Mouse (Mus musculus) MEL (cell line): ENCODE data around the gene Chd2. TPM values are rescaled to one million over a fixed set of nuclear protein-coding genes. Genes with fewer than 3 reads are reported as not detected.

Source experiments
- DNase-seq: peaks from one replicate; pipeline ENCODE4 v3.0.0; 2011; ENCODE audit warnings: low read depth, low spot score
- H3K27ac ChIP-seq: 2 replicates; pipeline ENCODE4 v1.5.1; 2012; ENCODE audit warnings: low read depth, mild to moderate bottlenecking, control low read depth, low read length, moderate library complexity; ENCODE audit not compliant: control insufficient read depth
- H3K27me3 ChIP-seq, 2 experiments: fragments of 150-350 bp in 1 of 2; sonication (generic) in 1 of 2; 2 replicates each; pipeline ENCODE4 v1.6.1; 2012; ENCODE audit warnings: low read length in 2 of 2, mild to moderate bottlenecking in 2 of 2, improper control_type of control experiment in 1 of 2, moderate library complexity in 1 of 2; ENCODE audit not compliant: insufficient read depth in 2 of 2, control insufficient read depth in 1 of 2
- H3K36me3 ChIP-seq, 2 experiments: 2 replicates each; pipeline ENCODE4 v1.6.1; 2012 to 2014; ENCODE audit warnings: low read length in 2 of 2, improper control_type of control experiment in 1 of 2, inconsistent platforms in 1 of 2, mild to moderate bottlenecking in 1 of 2; ENCODE audit not compliant: insufficient read depth in 2 of 2, control insufficient read depth in 1 of 2
- H3K4me1 ChIP-seq, 2 experiments: fragments of 150-350 bp in 1 of 2; sonication (generic) in 1 of 2; 2 replicates each; pipeline ENCODE4 v1.6.1; 2012; ENCODE audit warnings: low read length in 2 of 2, improper control_type of control experiment in 1 of 2, mild to moderate bottlenecking in 1 of 2; ENCODE audit not compliant: insufficient read depth in 2 of 2, control insufficient read depth in 1 of 2
- H3K4me3 ChIP-seq, 2 experiments: fragments of 150-350 bp in 1 of 2; sonication (generic) in 1 of 2; 2 replicates each; pipeline ENCODE4 v1.5.1; 2012; ENCODE audit warnings: low read depth in 2 of 2, low read length in 2 of 2, mild to moderate bottlenecking in 2 of 2, moderate library complexity in 2 of 2, control low read depth in 1 of 2, improper control_type of control experiment in 1 of 2; ENCODE audit not compliant: control insufficient read depth in 1 of 2, insufficient read depth in 1 of 2
- H3K79me2 ChIP-seq: 2 replicates; pipeline ENCODE4 v1.6.1; 2012; ENCODE audit warnings: mild to moderate bottlenecking, low read length, moderate library complexity; ENCODE audit not compliant: control insufficient read depth, poor library complexity, insufficient read depth
- H3K9ac ChIP-seq: 2 replicates; pipeline ENCODE4 v1.6.1; 2012; ENCODE audit warnings: low read depth, mild to moderate bottlenecking, control low read depth, low read length, moderate library complexity; ENCODE audit not compliant: control insufficient read depth, poor library complexity, severe bottlenecking
- H3K9me3 ChIP-seq: fragments of 150-350 bp; sonication (generic); replicated peaks from 2 replicates; pipeline ENCODE4 v1.6.1; 2012; ENCODE audit warnings: mild to moderate bottlenecking, low read length, improper control_type of control experiment, moderate library complexity; ENCODE audit not compliant: insufficient read depth
- BHLHE40 ChIP-seq: IDR thresholded peaks from 2 replicates; pipeline ENCODE4 v1.6.1; 2012; ENCODE audit warnings: low read depth, mild to moderate bottlenecking, inconsistent platforms, low read length, improper control_type of control experiment, borderline replicate concordance
- E2F4 ChIP-seq: IDR thresholded peaks from 2 replicates; pipeline ENCODE4 v1.6.1; 2011; ENCODE audit warnings: low read depth, low read length, improper control_type of control experiment, borderline replicate concordance
- EP300 ChIP-seq, 2 experiments: IDR thresholded peaks; 2 replicates each; pipeline ENCODE4 v1.6.1; 2011; ENCODE audit warnings: improper control_type of control experiment in 2 of 2, low read length in 2 of 2, low read depth in 1 of 2, mild to moderate bottlenecking in 1 of 2
- ETS1 ChIP-seq: IDR thresholded peaks from 2 replicates; pipeline ENCODE4 v1.6.1; 2012; ENCODE audit warnings: low read depth, mild to moderate bottlenecking, inconsistent platforms, low read length, improper control_type of control experiment, moderate library complexity
- GABPA ChIP-seq: IDR thresholded peaks from 2 replicates; pipeline ENCODE4 v1.6.1; 2012; ENCODE audit warnings: low read depth, mild to moderate bottlenecking, inconsistent platforms, low read length, improper control_type of control experiment, moderate library complexity
- KAT2A ChIP-seq: conservative IDR thresholded peaks from 2 replicates; pipeline ENCODE4 v1.6.1; 2012; ENCODE audit warnings: low read depth, low read length, improper control_type of control experiment, inconsistent platforms
- MEF2A ChIP-seq: IDR thresholded peaks from 2 replicates; pipeline ENCODE4 v1.6.1; 2014; ENCODE audit warnings: low read depth, mild to moderate bottlenecking, inconsistent platforms, low read length, improper control_type of control experiment; ENCODE audit not compliant: poor library complexity, insufficient replicate concordance, severe bottlenecking; ENCODE audit errors: extremely low read depth
- MYB ChIP-seq: IDR thresholded peaks from 2 replicates; pipeline ENCODE4 v1.6.1; 2011; ENCODE audit warnings: mild to moderate bottlenecking, low read depth, low read length, improper control_type of control experiment
- POLR2AphosphoS2 ChIP-seq: IDR thresholded peaks from 2 replicates; pipeline ENCODE4 v1.6.1; 2011; ENCODE audit warnings: low read length, improper control_type of control experiment
- RCOR1 ChIP-seq: IDR thresholded peaks from 2 replicates; pipeline ENCODE4 v1.6.1; 2012; ENCODE audit warnings: low read depth, mild to moderate bottlenecking, inconsistent platforms, low read length, improper control_type of control experiment
- SIN3A ChIP-seq: IDR thresholded peaks from 2 replicates; pipeline ENCODE4 v1.6.1; 2012; ENCODE audit warnings: low read length, improper control_type of control experiment, inconsistent platforms
- TBP ChIP-seq: IDR thresholded peaks from 2 replicates; pipeline ENCODE4 v1.8.0; 2011; ENCODE audit warnings: low read depth, low read length, improper control_type of control experiment
- TCF12 ChIP-seq: IDR thresholded peaks from 2 replicates; pipeline ENCODE4 v1.6.1; 2014; ENCODE audit warnings: low read depth, mild to moderate bottlenecking, inconsistent platforms, low read length, improper control_type of control experiment, moderate library complexity
- UBTF ChIP-seq: IDR thresholded peaks from 2 replicates; pipeline ENCODE4 v1.6.1; 2012; ENCODE audit warnings: low read depth, mild to moderate bottlenecking, inconsistent platforms, low read length, improper control_type of control experiment, moderate library complexity, borderline replicate concordance; ENCODE audit not compliant: insufficient read depth
- USF1 ChIP-seq: IDR thresholded peaks from 2 replicates; pipeline ENCODE4 v1.6.1; 2014; ENCODE audit warnings: low read depth, mild to moderate bottlenecking, inconsistent platforms, low read length, improper control_type of control experiment, moderate library complexity
- USF2 ChIP-seq, 2 experiments: IDR thresholded peaks; 2 replicates each; pipeline ENCODE4 v1.6.1; 2011 to 2012; ENCODE audit warnings: improper control_type of control experiment in 2 of 2, low read length in 2 of 2, borderline replicate concordance in 1 of 2, inconsistent platforms in 1 of 2, low read depth in 1 of 2, mild to moderate bottlenecking in 1 of 2; ENCODE audit not compliant: insufficient read depth in 1 of 2
- ZC3H11A ChIP-seq: IDR thresholded peaks from 2 replicates; pipeline ENCODE4 v1.6.1; 2012; ENCODE audit warnings: low read depth, mild to moderate bottlenecking, inconsistent platforms, low read length, improper control_type of control experiment
- ZKSCAN1 ChIP-seq: IDR thresholded peaks from 2 replicates; pipeline ENCODE4 v1.6.1; 2012; ENCODE audit warnings: low read depth, mild to moderate bottlenecking, inconsistent platforms, low read length, improper control_type of control experiment, moderate library complexity
- ZMIZ1 ChIP-seq: IDR thresholded peaks from 2 replicates; pipeline ENCODE4 v1.6.1; 2012; ENCODE audit warnings: low read depth, mild to moderate bottlenecking, inconsistent platforms, low read length, improper control_type of control experiment, moderate library complexity
- ZNF384 ChIP-seq: IDR thresholded peaks from 2 replicates; pipeline ENCODE4 v1.6.1; 2012; ENCODE audit warnings: low read depth, mild to moderate bottlenecking, inconsistent platforms, low read length, improper control_type of control experiment
- polyA plus RNA-seq, 2 experiments: library from polyadenylated mRNA; stranded (reverse) in 1 of 2; unstranded in 1 of 2; fragments of >175 nt in 1 of 2; fragments of >200 nt in 1 of 2; gene quantifications; 2 replicates each; pipeline versions ENCODE4 v1.2.1 to v1.2.4; 2012; ENCODE audit warnings: low replicate concordance in 2 of 2, low read depth in 1 of 2; ENCODE audit not compliant: insufficient read length in 2 of 2, insufficient read depth in 1 of 2, missing spikeins in 1 of 2
- total RNA-seq: library from RNA; depleted of rRNA; stranded (reverse); fragments of 300-350 nt; gene quantifications from 2 replicates; pipeline ENCODE4 v1.2.3, GENCODE M21; 2012

Gene Chd2
- total and polyA plus RNA-seq, 3 experiments = 9.9 to 275 (median 21.4) TPM

GRCm38 (mm10) chr7:73523608-73524259 is 17.9 kb downstream of the Chd2 start:
- peaks cover 0 to 24% of the 10 kb centered on the region in 2 experiments; a peak in 3 of 4 replicates for H3K36me3 ChIP-seq
- no peak overlapping the region for H3K27ac ChIP-seq
- no peak overlapping the region for H3K4me3 ChIP-seq
- TF ChIP-seq GABPA (no peak), ZNF384 (peak; percentile 78)
- no peak for DNase-seq
- H3K9ac ChIP-seq = no peak overlapping the region
- H3K27me3 ChIP-seq = no peaks in the 10 kb centered on the region
- H3K4me1 ChIP-seq = peaks cover 3 to 9% of the 10 kb centered on the region in 2 experiments; a peak in 2 of 4 replicates
- H3K9me3 ChIP-seq = no peaks in the 10 kb centered on the region
- H3K79me2 ChIP-seq = peaks cover 7% of the 10 kb centered on the region

- no peaks in the 10 kb centered on the region for H3K27me3 ChIP-seq
- no peaks in the 10 kb centered on the region for H3K9me3 ChIP-seq
- H3K4me1 ChIP-seq = peaks cover 3 to 11% of the 10 kb centered on the region in 2 experiments; a peak in 2 of 4 replicates
- no peak overlapping the region for H3K27ac ChIP-seq
- H3K4me3 ChIP-seq = no peak overlapping the region
- no peak overlapping the region for H3K9ac ChIP-seq
- H3K79me2 ChIP-seq = peaks cover 7% of the 10 kb centered on the region
- no peak for TF ChIP-seq RCOR1
- no peak for TF ChIP-seq POLR2AphosphoS2
- TF ChIP-seq TBP = no peak
- no peak for TF ChIP-seq MEF2A
- TF ChIP-seq USF2 (IDR thresholded peaks at IDR 0.05; ENCODE audit: borderline replicate concordance in 1 of 2, insufficient read depth in 1 of 2, low read depth in 1 of 2, low read length in 2 of 2) = no peak
- TF ChIP-seq EP300 (IDR thresholded peaks at IDR 0.05; ENCODE audit: low read depth in 1 of 2, low read length in 2 of 2) = no peak
- TF ChIP-seq E2F4 = no peak
- peaks cover 0 to 25% of the 10 kb centered on the region in 2 experiments; a peak in 3 of 4 replicates for H3K36me3 ChIP-seq
- DNase-seq = no peak
These were observed 18.4 kb downstream of the Chd2 start for GRCm38 (mm10) chr7:73523183-73523582.

- peaks cover 4% of the 10 kb centered on the region for H3K79me2 ChIP-seq
- TF ChIP-seq RCOR1 (no peak), ETS1 (no peak), BHLHE40 (no peak), POLR2AphosphoS2 (no peak), SIN3A (no peak), GABPA (no peak), ZKSCAN1 (no peak), USF1 (no peak), TBP (no peak), KAT2A (no peak), ZMIZ1 (no peak), MEF2A (no peak), ZC3H11A (no peak), MYB (no peak), UBTF (no peak), TCF12 (no peak)
- peaks cover 8 to 11% of the 10 kb centered on the region in 2 experiments for H3K4me1 ChIP-seq
- no peak overlapping the region for H3K4me3 ChIP-seq
- DNase-seq = no peak
- no peak overlapping the region for H3K9ac ChIP-seq
- no peak overlapping the region for H3K27ac ChIP-seq
- no peaks in the 10 kb centered on the region for H3K9me3 ChIP-seq
- H3K36me3 ChIP-seq = peaks cover 4 to 24% of the 10 kb centered on the region in 2 experiments
- no peaks in the 10 kb centered on the region for H3K27me3 ChIP-seq
These were observed 20.1 kb downstream of the Chd2 start for GRCm38 (mm10) chr7:73521277-73522193.
